Comparison of ENCODE assay signal across 8 mouse cellular contexts in the genomic region with DNA sequence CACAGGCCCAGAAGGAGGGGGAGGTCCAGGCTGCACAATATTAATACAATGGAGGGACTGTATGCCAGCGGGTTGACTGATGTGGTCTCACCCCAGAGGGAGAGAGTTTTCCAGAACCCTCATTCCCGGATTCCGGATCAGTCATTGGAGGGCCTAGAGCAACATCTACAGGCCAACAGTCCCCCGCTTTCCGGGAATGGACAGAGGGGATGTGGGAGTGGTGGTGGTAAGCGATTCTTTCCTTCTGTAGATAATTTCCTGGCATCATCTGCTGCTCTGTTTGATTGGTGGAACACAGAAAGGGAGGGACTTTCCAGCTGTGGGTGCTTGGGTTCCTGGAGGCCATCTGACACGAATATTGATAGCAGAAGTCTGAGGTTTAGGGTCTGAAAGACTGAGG. TPM values are rescaled to one million over a fixed set of nuclear protein-coding genes. Genes with fewer than 3 reads are reported as not detected.
DNase-seq lines count a peak whose midpoint lies in the region; ATAC-seq lines count a peak whose summit lies in the region.

No protein-coding gene starts in this region.

- no peak for DNase-seq in midbrain, embryonic 10.5 days (ENCODE audit: low spot score)
- DNase-seq in layer of hippocampus, adult 9-11 months: peak; percentile 66
- DNase-seq in retina, embryonic 14.5 days (ENCODE audit: low spot score): no peak
- no peak for DNase-seq in spleen, postnatal 10 days (ENCODE audit: low spot score in 2 of 2)
- DNase-seq in natural killer cell, adult 2 months (ENCODE audit: low spot score in 2 of 2): no peak

- ATAC-seq in midbrain, embryonic 16.5 days: no peak
- no peak for ATAC-seq in heart, embryonic 12.5 days (ENCODE audit: insufficient number of reproducible peaks, low FRiP score)
- no peak for ATAC-seq in stomach, embryonic 16.5 days (ENCODE audit: insufficient read depth, low FRiP score)

- peaks cover 7% of the 10 kb centered on the region; the same call in 1 of the 2 replicates for H3K27me3 ChIP-seq in midbrain, embryonic 10.5 days (ENCODE audit: low read depth, poor library complexity, severe bottlenecking)
- no peaks in the 10 kb centered on the region; the same call in 1 of the 2 replicates for H3K27me3 ChIP-seq in midbrain, embryonic 16.5 days (ENCODE audit: control insufficient read depth, insufficient read depth, low read depth, low read length)
- H3K27me3 ChIP-seq in heart, embryonic 12.5 days (replicated peaks): no peaks in the 10 kb centered on the region
- no peaks in the 10 kb centered on the region for H3K27me3 ChIP-seq in stomach, embryonic 16.5 days (ENCODE audit: control insufficient read depth, insufficient read depth, low read length)

- WGBS in midbrain, embryonic 10.5 days: 74% methylated on average over 7 of the region's 7 CpGs
- WGBS in midbrain, embryonic 16.5 days: 82% methylated on average over 7 of the region's 7 CpGs
- 40% methylated on average over 7 of the region's 7 CpGs for WGBS in heart, embryonic 12.5 days
- 47% methylated on average over 7 of the region's 7 CpGs for WGBS in stomach, embryonic 16.5 days

- H3K4me2 ChIP-seq in midbrain, embryonic 16.5 days (ENCODE audit: low read length): no peak overlapping the region
- H3K4me2 ChIP-seq in heart, embryonic 12.5 days: peak overlapping the region; percentile 11
- H3K4me2 ChIP-seq in stomach, embryonic 16.5 days (ENCODE audit: low read depth, low read length): no peak overlapping the region

- H3K9ac ChIP-seq in midbrain, embryonic 16.5 days (ENCODE audit: low read depth, low read length): no peak overlapping the region
- no peak overlapping the region for H3K9ac ChIP-seq in heart, embryonic 12.5 days
- peak overlapping the region; percentile 6; the same call in 1 of the 2 replicates for H3K9ac ChIP-seq in stomach, embryonic 16.5 days (ENCODE audit: low read length)

- H3K4me3 ChIP-seq in midbrain, embryonic 10.5 days: no peak overlapping the region
- no peak overlapping the region for H3K4me3 ChIP-seq in midbrain, embryonic 16.5 days (ENCODE audit: low read depth, low read length)
- no peak overlapping the region for H3K4me3 ChIP-seq in heart, embryonic 12.5 days
- H3K4me3 ChIP-seq in stomach, embryonic 16.5 days (replicated peaks; ENCODE audit: low read length): no peak overlapping the region

- peaks cover 53% of the 10 kb centered on the region for H3K4me1 ChIP-seq in midbrain, embryonic 10.5 days
- H3K4me1 ChIP-seq in midbrain, embryonic 16.5 days (ENCODE audit: control insufficient read depth, insufficient read depth, low read length): peaks cover 6% of the 10 kb centered on the region; the same call in 1 of the 2 replicates
- H3K4me1 ChIP-seq in heart, embryonic 12.5 days (replicated peaks): peaks cover 35% of the 10 kb centered on the region
- peaks cover 43% of the 10 kb centered on the region for H3K4me1 ChIP-seq in stomach, embryonic 16.5 days (ENCODE audit: control insufficient read depth, insufficient read depth, low read length)

- no peaks in the 10 kb centered on the region for H3K36me3 ChIP-seq in midbrain, embryonic 10.5 days
- no peaks in the 10 kb centered on the region for H3K36me3 ChIP-seq in midbrain, embryonic 16.5 days (ENCODE audit: control insufficient read depth, insufficient read depth, low read length)
- H3K36me3 ChIP-seq in heart, embryonic 12.5 days: no peaks in the 10 kb centered on the region
- H3K36me3 ChIP-seq in stomach, embryonic 16.5 days (ENCODE audit: control insufficient read depth, insufficient read depth, low read length): no peaks in the 10 kb centered on the region

- peak overlapping the region; percentile 42; the same call in 1 of the 2 replicates for H3K27ac ChIP-seq in midbrain, embryonic 10.5 days (replicated peaks)
- H3K27ac ChIP-seq in midbrain, embryonic 16.5 days (ENCODE audit: low read length): no peak overlapping the region
- H3K27ac ChIP-seq in heart, embryonic 12.5 days (ENCODE audit: poor library complexity, severe bottlenecking): peak overlapping the region; percentile 58; the same call in 1 of the 2 replicates
- peak overlapping the region; percentile 92 for H3K27ac ChIP-seq in stomach, embryonic 16.5 days (ENCODE audit: low read length)

- H3K9me3 ChIP-seq in midbrain, embryonic 10.5 days (replicated peaks): no peaks in the 10 kb centered on the region
- no peaks in the 10 kb centered on the region for H3K9me3 ChIP-seq in midbrain, embryonic 16.5 days (replicated peaks; ENCODE audit: control insufficient read depth, low read length, poor library complexity, severe bottlenecking)
- no peaks in the 10 kb centered on the region for H3K9me3 ChIP-seq in heart, embryonic 12.5 days (replicated peaks)
- H3K9me3 ChIP-seq in stomach, embryonic 16.5 days (replicated peaks; ENCODE audit: control insufficient read depth, low read length): no peaks in the 10 kb centered on the region

RNA-seq across cellular contexts. Expression of gene Tmem95, which starts 1.6 kb away (rescaled TPM):
- not detected in 2 replicates for polyA plus RNA-seq in midbrain, embryonic 10.5 days (2016; fragmentation: Nextera tagmentation; extraction: Ambion mirVana)
- not detected in 2 replicates for polyA plus RNA-seq in midbrain, embryonic 16.5 days (2015; fragmentation: Nextera tagmentation; extraction: Ambion mirVana)
- not detected in 2 replicates for polyA plus RNA-seq in heart, embryonic 12.5 days (2016; fragmentation: Nextera tagmentation; extraction: Ambion mirVana)
- polyA plus RNA-seq in stomach, embryonic 16.5 days (2015; fragmentation: Nextera tagmentation; extraction: Ambion mirVana): not detected in 2 replicates

RNA-seq across cellular contexts. Expression of gene Kctd11, which starts 5.0 kb away (rescaled TPM):
- 6.4 and 7.0 TPM in 2 replicates for polyA plus RNA-seq in midbrain, embryonic 10.5 days (2016; fragmentation: Nextera tagmentation; extraction: Ambion mirVana)
- polyA plus RNA-seq in midbrain, embryonic 16.5 days (2015; fragmentation: Nextera tagmentation; extraction: Ambion mirVana): 1.3 and 1.9 TPM in 2 replicates
- 4.1 and 4.5 TPM in 2 replicates for polyA plus RNA-seq in heart, embryonic 12.5 days (2016; fragmentation: Nextera tagmentation; extraction: Ambion mirVana)
- 15.1 and 24.7 TPM in 2 replicates for polyA plus RNA-seq in stomach, embryonic 16.5 days (2015; fragmentation: Nextera tagmentation; extraction: Ambion mirVana)

RNA-seq across cellular contexts. Expression of gene Tnk1, which starts 17.7 kb away (rescaled TPM):
- polyA plus RNA-seq in midbrain, embryonic 10.5 days (2016; fragmentation: Nextera tagmentation; extraction: Ambion mirVana): 0.41 and 0.44 TPM in 2 replicates
- polyA plus RNA-seq in midbrain, embryonic 16.5 days (2015; fragmentation: Nextera tagmentation; extraction: Ambion mirVana): 0.11 and 0.35 TPM in 2 replicates
- polyA plus RNA-seq in heart, embryonic 12.5 days (2016; fragmentation: Nextera tagmentation; extraction: Ambion mirVana): 0.28 and 0.32 TPM in 2 replicates
- 15.3 and 19.1 TPM in 2 replicates for polyA plus RNA-seq in stomach, embryonic 16.5 days (2015; fragmentation: Nextera tagmentation; extraction: Ambion mirVana)

RNA-seq across cellular contexts. Expression of gene Acap1, which starts 19.2 kb away (rescaled TPM):
- 1.0 and 1.2 TPM in 2 replicates for polyA plus RNA-seq in midbrain, embryonic 10.5 days (2016; fragmentation: Nextera tagmentation; extraction: Ambion mirVana)
- polyA plus RNA-seq in midbrain, embryonic 16.5 days (2015; fragmentation: Nextera tagmentation; extraction: Ambion mirVana): 0.26 and 0.42 TPM in 2 replicates
- polyA plus RNA-seq in heart, embryonic 12.5 days (2016; fragmentation: Nextera tagmentation; extraction: Ambion mirVana): 10.3 and 11.2 TPM in 2 replicates
- polyA plus RNA-seq in stomach, embryonic 16.5 days (2015; fragmentation: Nextera tagmentation; extraction: Ambion mirVana): 4.0 and 5.1 TPM in 2 replicates

RNA-seq across cellular contexts. Expression of gene 2810408A11Rik, which starts 24.6 kb away (rescaled TPM):
- 14.8 and 20.5 TPM in 2 replicates for polyA plus RNA-seq in midbrain, embryonic 10.5 days (2016; fragmentation: Nextera tagmentation; extraction: Ambion mirVana)
- 6.6 and 7.4 TPM in 2 replicates for polyA plus RNA-seq in midbrain, embryonic 16.5 days (2015; fragmentation: Nextera tagmentation; extraction: Ambion mirVana)
- 4.7 and 5.2 TPM in 2 replicates for polyA plus RNA-seq in heart, embryonic 12.5 days (2016; fragmentation: Nextera tagmentation; extraction: Ambion mirVana)
- 4.9 TPM in 2 replicates for polyA plus RNA-seq in stomach, embryonic 16.5 days (2015; fragmentation: Nextera tagmentation; extraction: Ambion mirVana)

Comparison
In these comparisons a context has a peak if more than half of its experiments do, and no peak if none do; other contexts are left out.
1. RNA of gene Tnk1, which starts 17.7 kb away (polyA plus RNA-seq): 15.3 to 19.1 TPM in stomach, embryonic 16.5 days; 0.41 to 0.44 TPM in midbrain, embryonic 10.5 days, 0.28 to 0.32 TPM in heart, embryonic 12.5 days and 0.11 to 0.35 TPM in midbrain, embryonic 16.5 days; every median in the first group is over 10 times any median in the second.